ENCODE assay signal across 8 mouse cellular contexts in genomic region chr9:112235696-112236397, GRCm38 (mm10). TPM values are rescaled to one million over a fixed set of nuclear protein-coding genes. Genes with fewer than 3 reads are reported as not detected.
DNase-seq lines count a peak whose midpoint lies in the region; ATAC-seq and TF ChIP-seq lines count a peak whose summit lies in the region.

TSS of gene Arpp21 (minus strand) at chr9:112235938.

- H3K36me3 ChIP-seq in heart, postnatal 0 days (replicated peaks; ENCODE audit: control insufficient read depth, insufficient read depth, low read length) = no peaks in the 10 kb centered on the region
- H3K36me3 ChIP-seq in ES-E14 (ENCODE audit: control insufficient read depth, insufficient read depth, low read length, poor library complexity, severe bottlenecking) = no peaks in the 10 kb centered on the region
- no peaks in the 10 kb centered on the region for H3K36me3 ChIP-seq in embryonic facial prominence, embryonic 11.5 days (replicated peaks; ENCODE audit: control insufficient read depth, insufficient read depth, low read depth, low read length)
- no peaks in the 10 kb centered on the region for H3K36me3 ChIP-seq in intestine, postnatal 0 days (ENCODE audit: control insufficient read depth, insufficient read depth)
- H3K36me3 ChIP-seq in midbrain, embryonic 16.5 days (ENCODE audit: control insufficient read depth, insufficient read depth, low read length) = no peaks in the 10 kb centered on the region

- H3K27ac ChIP-seq in heart, postnatal 0 days (ENCODE audit: low read depth) = no peak within 1 kb of the TSS
- no peak within 1 kb of the TSS for H3K27ac ChIP-seq in ES-E14 (ENCODE audit: insufficient read depth, low read depth, low read length, poor library complexity, severe bottlenecking)
- no peak within 1 kb of the TSS for H3K27ac ChIP-seq in embryonic facial prominence, embryonic 11.5 days (replicated peaks; ENCODE audit: low read depth, low read length)
- H3K27ac ChIP-seq in intestine, postnatal 0 days (ENCODE audit: low read depth, low read length) = no peak within 1 kb of the TSS
- peak within 1 kb of the TSS; percentile 98 for H3K27ac ChIP-seq in midbrain, embryonic 16.5 days (ENCODE audit: low read length)

- no peak for DNase-seq in heart, postnatal 0 days (ENCODE audit: low spot score)
- DNase-seq in heart, adult 11 months = no peak
- DNase-seq in ES-E14 (ENCODE audit: low read depth, low spot score) = peak; percentile 9
- DNase-seq in embryonic facial prominence, embryonic 11.5 days (ENCODE audit: low spot score) = peak; percentile 13
- DNase-seq in urinary bladder, postnatal 14 days (ENCODE audit: low spot score) = no peak
- no peak for DNase-seq in adrenal gland, adult 18-20 months (ENCODE audit: low spot score in 2 of 2)

- no peaks in the 10 kb centered on the region for H3K9me3 ChIP-seq in heart, postnatal 0 days (replicated peaks; ENCODE audit: control insufficient read depth, low read length)
- H3K9me3 ChIP-seq in ES-E14 (ENCODE audit: control insufficient read depth, insufficient read depth, low read depth, low read length) = no peaks in the 10 kb centered on the region
- no peaks in the 10 kb centered on the region for H3K9me3 ChIP-seq in embryonic facial prominence, embryonic 11.5 days (replicated peaks; ENCODE audit: control insufficient read depth, low read length)
- H3K9me3 ChIP-seq in intestine, postnatal 0 days (ENCODE audit: control insufficient read depth) = no peaks in the 10 kb centered on the region
- no peaks in the 10 kb centered on the region for H3K9me3 ChIP-seq in midbrain, embryonic 16.5 days (replicated peaks; ENCODE audit: control insufficient read depth, low read length, poor library complexity, severe bottlenecking)

- peak within 1 kb of the TSS; percentile 53 for H3K4me3 ChIP-seq in heart, postnatal 0 days (ENCODE audit: low read depth, low read length)
- peak within 1 kb of the TSS; percentile 55 to 62 for H3K4me3 ChIP-seq in ES-E14 (ENCODE audit: insufficient read depth in 1 of 2, low read depth in 1 of 2, low read length in 2 of 2, poor library complexity in 1 of 2, severe bottlenecking in 1 of 2)
- H3K4me3 ChIP-seq in embryonic facial prominence, embryonic 11.5 days (ENCODE audit: low read depth, low read length) = peak within 1 kb of the TSS; percentile 41
- no peak within 1 kb of the TSS for H3K4me3 ChIP-seq in intestine, postnatal 0 days (ENCODE audit: low read depth, low read length)
- H3K4me3 ChIP-seq in midbrain, embryonic 16.5 days (ENCODE audit: low read depth, low read length) = peak within 1 kb of the TSS; percentile 74

- WGBS in heart, postnatal 0 days = 29% methylated on average over 16 of the region's 16 CpGs
- 16% methylated on average over 16 of the region's 16 CpGs for WGBS in embryonic facial prominence, embryonic 11.5 days
- WGBS in intestine, postnatal 0 days = 24% methylated on average over 16 of the region's 16 CpGs
- WGBS in midbrain, embryonic 16.5 days = 14% methylated on average over 16 of the region's 16 CpGs

- peaks cover 9% of the 10 kb centered on the region; the same call in 1 of the 2 replicates for H3K4me1 ChIP-seq in heart, postnatal 0 days (ENCODE audit: control insufficient read depth, insufficient read depth)
- H3K4me1 ChIP-seq in ES-E14 (ENCODE audit: control insufficient read depth in 2 of 2, insufficient read depth in 2 of 2, low read length in 2 of 2, poor library complexity in 1 of 2) = peaks cover 0 to 3% of the 10 kb centered on the region in 2 experiments; a peak in 1 of 4 replicates
- H3K4me1 ChIP-seq in embryonic facial prominence, embryonic 11.5 days (ENCODE audit: control insufficient read depth, insufficient read depth, low read length) = peaks cover 3% of the 10 kb centered on the region
- no peaks in the 10 kb centered on the region for H3K4me1 ChIP-seq in intestine, postnatal 0 days (replicated peaks; ENCODE audit: control insufficient read depth, insufficient read depth, low read length)
- peaks cover 3% of the 10 kb centered on the region; the same call in 1 of the 2 replicates for H3K4me1 ChIP-seq in midbrain, embryonic 16.5 days (ENCODE audit: control insufficient read depth, insufficient read depth, low read length)

- in situ Hi-C loops in ES-E14 (cut with MboI; ENCODE audit: low sequenced_read_pairs in 2 of 2, unreplicated experiment in 2 of 2) = no loop called here

- peak within 1 kb of the TSS; percentile 85 for H3K4me2 ChIP-seq in heart, postnatal 0 days (ENCODE audit: low read depth, low read length)
- H3K4me2 ChIP-seq in embryonic facial prominence, embryonic 11.5 days (ENCODE audit: low read depth, low read length) = peak within 1 kb of the TSS; percentile 85
- peak within 1 kb of the TSS; percentile 35 for H3K4me2 ChIP-seq in intestine, postnatal 0 days (replicated peaks; ENCODE audit: low read depth)
- H3K4me2 ChIP-seq in midbrain, embryonic 16.5 days (ENCODE audit: low read length) = peak within 1 kb of the TSS; percentile 77

- TF ChIP-seq EP300 in heart, postnatal 0 days (IDR thresholded peaks at IDR 0.05; ENCODE audit: low read depth) = no peak

- H3K9ac ChIP-seq in heart, postnatal 0 days (replicated peaks; ENCODE audit: low read depth, low read length) = no peak within 1 kb of the TSS; the same call in 1 of the 2 replicates
- H3K9ac ChIP-seq in ES-E14 (ENCODE audit: insufficient read depth, low read depth, low read length, poor library complexity, severe bottlenecking) = no peak within 1 kb of the TSS
- H3K9ac ChIP-seq in embryonic facial prominence, embryonic 11.5 days (replicated peaks; ENCODE audit: low read length) = peak within 1 kb of the TSS; percentile 48
- H3K9ac ChIP-seq in intestine, postnatal 0 days (ENCODE audit: low read depth, low read length) = no peak within 1 kb of the TSS
- H3K9ac ChIP-seq in midbrain, embryonic 16.5 days (ENCODE audit: low read depth, low read length) = peak within 1 kb of the TSS; percentile 95

- ATAC-seq in heart, postnatal 0 days (ENCODE audit: insufficient read depth, low read depth) = no peak
- peak; percentile 72; the same call in 1 of the 2 replicates for ATAC-seq in embryonic facial prominence, embryonic 11.5 days (replicated peaks; ENCODE audit: insufficient number of reproducible peaks, low FRiP score, low TSS enrichment, low read depth)
- ATAC-seq in intestine, postnatal 0 days = no peak
- peak; percentile 77 for ATAC-seq in midbrain, embryonic 16.5 days

- H3K27me3 ChIP-seq in heart, postnatal 0 days (ENCODE audit: control insufficient read depth, insufficient read depth, low read length) = peaks cover 37% of the 10 kb centered on the region
- H3K27me3 ChIP-seq in embryonic facial prominence, embryonic 11.5 days (ENCODE audit: control insufficient read depth, insufficient read depth, low read length) = peaks cover 26% of the 10 kb centered on the region
- H3K27me3 ChIP-seq in intestine, postnatal 0 days (replicated peaks; ENCODE audit: control insufficient read depth, insufficient read depth, low read length) = peaks cover 23% of the 10 kb centered on the region
- H3K27me3 ChIP-seq in midbrain, embryonic 16.5 days (ENCODE audit: control insufficient read depth, insufficient read depth, low read depth, low read length) = no peaks in the 10 kb centered on the region

- no peak for TF ChIP-seq CTCF in heart, postnatal 0 days (IDR thresholded peaks at IDR 0.05; ENCODE audit: low read depth)
- no peak for TF ChIP-seq CTCF in intestine, postnatal 0 days (IDR thresholded peaks at IDR 0.05; ENCODE audit: low read depth)

TF ChIP-seq in ES-E14, 5 proteins besides CTCF, POLR2A, EP300 and RAD21:
- TF ChIP-seq ZC3H11A (IDR thresholded peaks at IDR 0.05; ENCODE audit: borderline replicate concordance, low read depth, low read length) (no peak), MAFK (IDR thresholded peaks at IDR 0.05; ENCODE audit: insufficient read depth, low read depth, low read length) (no peak), HCFC1 (IDR thresholded peaks at IDR 0.05; ENCODE audit: borderline replicate concordance, insufficient read depth, low read length) (no peak), ZNF384 (IDR thresholded peaks at IDR 0.05; ENCODE audit: low read depth, low read length) (no peak), CHD2 (IDR thresholded peaks at IDR 0.05; ENCODE audit: low read depth, low read length) (no peak)

RNA-seq across cellular contexts. Expression of gene Arpp21, which starts in this region (rescaled TPM):
- total RNA-seq in heart, postnatal 0 days (2014; rRNA removed; ENCODE audit: low replicate concordance) = 0.99 and 7.7 TPM in 2 replicates
- 2.5 and 2.7 TPM in 2 replicates for polyA plus RNA-seq in heart, postnatal 0 days (2015; fragmentation: Nextera tagmentation; extraction: Ambion mirVana)
- 0.22 and 0.42 TPM in 2 replicates for total RNA-seq in ES-E14 (2012; rRNA removed)
- polyA plus RNA-seq in embryonic facial prominence, embryonic 11.5 days (2014; fragmentation: Nextera tagmentation; extraction: Ambion mirVana) = 3.1 and 3.6 TPM in 2 replicates
- polyA plus RNA-seq in intestine, postnatal 0 days (2015; fragmentation: Nextera tagmentation; extraction: Ambion mirVana) = 0.82 and 1.1 TPM in 2 replicates
- polyA plus RNA-seq in midbrain, embryonic 16.5 days (2015; fragmentation: Nextera tagmentation; extraction: Ambion mirVana) = 56.9 and 60.3 TPM in 2 replicates
- total RNA-seq in adrenal gland, adult 18-20 months (2021) = not detected

Comparison
In these comparisons a context has a peak if more than half of its experiments do, and no peak if none do; other contexts are left out.
1. RNA of gene Arpp21 (polyA plus RNA-seq): 56.9 to 60.3 TPM in midbrain, embryonic 16.5 days; 3.1 to 3.6 TPM in embryonic facial prominence, embryonic 11.5 days, 2.5 to 2.7 TPM in heart, postnatal 0 days and 0.82 to 1.1 TPM in intestine, postnatal 0 days; every median in the first group is over 10 times any median in the second.
2. Peak in DNase-seq and H3K4me3 ChIP-seq in ES-E14; RNA of the gene not detected or under 1 TPM.
3. ATAC-seq: peak in embryonic facial prominence, embryonic 11.5 days (single experiment) and midbrain, embryonic 16.5 days (single experiment); none in heart, postnatal 0 days (single experiment) and intestine, postnatal 0 days (single experiment).
4. H3K4me2 ChIP-seq: peak in every context shown above with its lines; median percentile 85 in heart, postnatal 0 days; 85 in embryonic facial prominence, embryonic 11.5 days; 77 in midbrain, embryonic 16.5 days; 35 in intestine, postnatal 0 days.
5. H3K9ac ChIP-seq: peak in embryonic facial prominence, embryonic 11.5 days (single experiment) and midbrain, embryonic 16.5 days (single experiment); none in heart, postnatal 0 days (single experiment), ES-E14 (single experiment) and intestine, postnatal 0 days (single experiment).